Mouse (Mus musculus) lung, postnatal 36 days (tissue): ENCODE results near the gene Polr2e.
A peak's percentile ranks its signal among the peaks of the same experiment; 100 is the strongest.
"Not testable (repeated sequence)": the region's sequence is repeated elsewhere in the genome, so short reads cannot be mapped to it uniquely, and the experiment has no call there.

ENCODE experiments used
- DNase-seq: peaks from one replicate; pipeline ENCODE4 v3.0.0; 2022; ENCODE audit warnings: mixed read lengths

Polr2e gene

GRCm38 (mm10) chr10:80056976-80057682 is 17.5 kb upstream of the Polr2e start:
- DNase-seq, result no peak

DNA sequence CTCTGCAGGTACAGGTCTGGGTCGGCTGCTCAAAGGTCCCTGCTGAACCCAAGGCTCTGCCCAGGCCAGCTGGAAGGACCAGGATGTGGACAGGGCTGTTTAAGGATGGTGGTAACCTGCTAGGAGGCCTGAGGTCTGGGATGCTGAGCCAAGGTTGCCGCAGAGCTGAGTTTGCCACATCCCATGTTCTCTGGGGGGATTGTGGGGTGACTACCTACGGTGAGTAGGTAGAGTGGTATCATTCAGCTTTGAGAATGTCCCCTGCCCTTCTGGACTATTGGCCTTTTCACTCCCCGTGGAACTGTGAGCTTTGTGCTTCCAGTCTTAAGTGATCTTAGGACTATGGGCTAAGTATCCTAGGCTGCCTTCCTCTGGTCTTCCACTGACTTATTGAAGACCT is 16.9 kb upstream of the Polr2e start:
- no peak for DNase-seq

DNA sequence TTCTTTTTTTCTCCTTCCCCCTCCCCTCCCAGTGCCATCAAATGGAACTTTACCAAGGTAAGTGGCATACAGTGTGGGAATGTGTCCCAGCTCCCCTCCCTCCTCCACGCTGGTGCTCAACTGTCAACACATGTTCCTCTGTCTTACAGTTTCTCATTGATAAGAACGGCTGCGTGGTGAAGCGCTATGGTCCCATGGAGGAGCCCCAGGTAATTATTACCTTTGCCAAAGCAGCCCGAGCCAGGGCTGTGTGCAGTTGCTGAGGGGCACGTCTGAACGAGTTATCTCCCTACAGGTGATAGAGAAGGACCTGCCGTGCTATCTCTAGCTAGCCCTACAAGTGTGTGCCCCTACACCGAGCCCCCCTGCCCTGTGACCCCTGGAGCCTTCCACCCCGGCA is 16.3 kb upstream of the Polr2e start:
- DNase-seq, result no peak

- no peak for DNase-seq
Observed at GRCm38 (mm10) chr10:80055364-80055763, 15.8 kb upstream of the Polr2e start.

GRCm38 (mm10) chr10:80054911-80055310 is 15.3 kb upstream of the Polr2e start:
- DNase-seq, result not testable (repeated sequence)

- peak; percentile 83 for DNase-seq
Observed at GRCm38 (mm10) chr10:80053831-80054815, 14.5 kb upstream of the Polr2e start.

- peak; percentile 100 for DNase-seq
Observed at GRCm38 (mm10) chr10:80053259-80053780, 13.7 kb upstream of the Polr2e start.

GRCm38 (mm10) chr10:80052374-80052764 is 12.8 kb upstream of the Polr2e start:
- no peak for DNase-seq

GRCm38 (mm10) chr10:80051618-80052373 is 12.2 kb upstream of the Polr2e start:
- DNase-seq, result peak; percentile 87

DNA sequence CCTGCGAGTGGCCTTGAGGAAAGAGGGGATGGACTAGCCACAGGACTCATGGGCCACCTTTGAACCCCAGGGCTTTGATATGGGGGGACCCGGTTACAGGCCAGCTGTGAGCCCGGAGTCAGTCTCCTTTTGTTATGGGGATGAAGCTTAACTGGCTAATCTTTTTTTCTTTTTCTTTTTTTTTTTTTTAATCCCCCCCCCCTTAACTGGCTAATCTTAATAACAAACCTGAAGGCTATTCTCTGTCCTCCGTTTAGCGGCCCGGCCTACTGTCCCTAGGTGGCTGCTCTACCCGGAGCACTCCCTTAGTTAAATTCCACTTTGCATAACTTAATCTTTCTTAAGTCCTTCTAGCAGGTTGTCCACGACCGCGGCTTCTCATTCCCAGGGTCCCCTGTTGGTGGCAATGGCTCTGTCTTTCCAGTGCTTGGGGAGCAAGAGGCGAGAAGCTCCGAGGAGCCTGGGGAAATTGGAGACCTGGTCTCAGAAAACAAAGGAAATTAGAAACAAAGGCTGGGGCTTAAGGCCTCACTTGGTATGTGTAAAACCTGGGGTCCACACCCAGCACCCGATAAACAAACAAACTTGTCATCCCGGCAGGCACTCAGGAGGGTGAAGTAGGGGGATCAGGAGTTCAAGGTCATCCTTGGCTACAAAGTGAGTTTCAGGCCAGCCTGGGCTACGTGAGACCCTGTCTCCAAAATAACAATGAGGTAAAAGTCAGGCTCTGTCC is 11.5 kb upstream of the Polr2e start:
- DNase-seq, result no peak

DNA sequence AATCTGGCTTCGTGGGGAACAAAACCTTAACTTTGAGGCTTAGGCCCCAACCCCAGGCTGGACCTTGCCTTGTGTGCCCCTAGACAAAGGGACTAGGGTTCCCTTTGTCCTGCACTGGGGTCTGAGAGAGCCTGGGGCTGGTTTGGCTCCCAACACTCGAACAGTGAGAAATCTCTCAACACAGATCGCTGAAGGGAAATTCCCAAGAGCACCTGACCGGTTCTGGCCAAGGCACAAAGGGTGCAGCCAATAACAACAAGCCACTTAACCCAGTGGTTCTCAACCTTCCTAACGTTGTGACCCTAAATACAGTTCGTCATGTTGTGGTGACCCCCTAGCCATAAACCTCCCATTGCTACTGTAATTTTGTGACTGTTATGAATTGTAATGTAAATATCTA is 10.6 kb upstream of the Polr2e start:
- DNase-seq, result no peak

GRCm38 (mm10) chr10:80048834-80049233 is 9.2 kb upstream of the Polr2e start:
- DNase-seq, result no peak

- no peak for DNase-seq
Observed at GRCm38 (mm10) chr10:80048396-80048795, 8.8 kb upstream of the Polr2e start.

DNA sequence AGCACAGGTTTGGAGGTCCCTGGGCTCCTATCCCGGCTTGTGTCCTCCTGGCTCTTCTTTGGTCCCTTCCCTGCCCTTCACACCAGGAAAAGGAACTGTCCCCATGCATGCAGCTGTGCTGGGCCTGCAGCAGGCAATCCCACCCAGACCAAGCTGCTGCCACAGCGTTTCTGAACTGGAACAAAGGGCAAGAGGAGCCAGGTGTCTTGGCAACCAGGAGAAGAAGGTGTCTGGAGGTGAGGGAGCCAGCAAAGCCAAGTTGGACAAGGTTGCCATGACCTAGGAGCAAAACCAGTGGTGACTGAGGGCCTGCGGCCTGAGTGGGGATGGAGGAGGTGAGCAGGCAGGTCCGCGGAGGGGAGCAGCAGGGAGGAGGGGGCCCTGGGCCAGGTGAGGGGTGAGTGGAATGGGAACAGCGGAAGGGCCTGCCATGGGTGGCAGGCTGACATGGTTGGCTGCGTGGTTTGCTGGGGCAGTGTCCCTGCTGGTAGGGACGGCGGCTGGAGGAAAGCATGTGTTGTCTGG is 7.5 kb upstream of the Polr2e start, which contains the start of gene Gpx4:
TSS of gene Gpx4 (plus strand) at position 126 of the 525 bp plus-strand sequence.
- no peak for DNase-seq

- no peak for DNase-seq
Observed at GRCm38 (mm10) chr10:80045766-80046165, 6.2 kb upstream of the Polr2e start.

GRCm38 (mm10) chr10:80045364-80045763 is 5.8 kb upstream of the Polr2e start:
- DNase-seq, result not testable (repeated sequence)

GRCm38 (mm10) chr10:80044087-80044486 is 4.5 kb upstream of the Polr2e start:
- DNase-seq, result no peak

- not testable (repeated sequence) for DNase-seq
Observed at GRCm38 (mm10) chr10:80041409-80042060, 1.9 kb upstream of the Polr2e start.

DNA sequence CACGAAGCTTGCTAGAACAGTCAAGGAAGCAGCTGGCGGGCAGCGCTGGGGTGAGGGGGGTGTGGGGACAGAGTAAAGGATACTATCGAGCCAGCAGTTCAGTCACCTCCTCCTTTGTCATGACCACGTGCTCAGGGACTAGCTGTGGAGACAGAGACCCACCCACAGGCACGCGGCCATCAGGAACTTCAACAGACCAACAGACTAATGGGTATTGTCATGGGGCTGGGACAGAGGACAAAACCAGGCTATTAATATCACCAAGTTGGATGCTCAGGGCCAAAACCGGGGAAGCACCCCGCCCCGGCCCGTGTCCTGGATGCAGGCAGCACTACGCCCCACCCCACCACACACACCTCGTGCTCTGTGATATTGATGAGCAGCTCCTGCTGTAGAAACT is 2.8 kb downstream of the Polr2e start:
- no peak for DNase-seq

DNA sequence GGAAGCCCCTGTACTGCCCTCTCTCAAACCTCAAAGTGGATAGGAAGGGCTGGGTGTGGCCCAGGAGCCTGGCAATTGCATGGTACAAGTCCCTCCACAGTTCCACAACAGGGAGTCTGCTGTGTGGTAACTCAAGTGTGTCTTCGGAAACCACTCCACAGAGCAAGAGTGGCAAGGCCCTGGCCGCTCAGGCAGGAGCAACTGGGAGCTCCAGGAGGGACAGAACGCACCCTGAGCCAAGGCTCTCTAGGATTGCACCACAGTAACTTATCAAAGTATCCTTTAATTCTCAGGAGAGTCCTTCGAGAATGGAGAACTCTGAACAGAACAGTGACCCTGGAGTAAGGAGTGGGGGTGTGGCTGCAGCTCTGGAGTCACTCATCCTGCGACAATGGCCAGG is 3.9 kb downstream of the Polr2e start:
- DNase-seq, result peak; percentile 76

DNA sequence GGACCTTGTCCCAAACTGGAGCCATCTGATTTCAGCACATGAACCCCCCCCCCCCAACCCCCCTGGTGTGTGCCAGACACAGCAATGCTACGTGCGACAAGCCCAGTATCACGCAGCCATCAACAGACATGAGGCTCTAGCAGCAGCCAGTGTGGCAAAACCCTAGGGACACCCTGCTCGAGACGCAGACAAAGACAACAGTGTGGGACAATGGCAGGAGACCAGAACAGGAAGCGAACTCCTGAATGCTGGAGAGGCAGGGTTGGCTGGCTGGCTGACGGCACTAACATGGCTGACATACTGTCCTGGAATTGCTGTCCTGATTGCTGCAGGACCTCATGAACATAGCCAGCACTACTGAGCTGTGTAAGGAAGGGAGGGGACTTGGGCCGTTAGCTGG is 4.4 kb downstream of the Polr2e start:
- no peak for DNase-seq
